Mouse (Mus musculus): ENCODE measurements around the gene Gm42957. TPM values are rescaled to one million over a fixed set of nuclear protein-coding genes. Genes with fewer than 3 reads are reported as not detected.

Gene Gm42957
- polyA plus RNA-seq, 1 experiment from 2014 or later: 0.24 TPM

DNA sequence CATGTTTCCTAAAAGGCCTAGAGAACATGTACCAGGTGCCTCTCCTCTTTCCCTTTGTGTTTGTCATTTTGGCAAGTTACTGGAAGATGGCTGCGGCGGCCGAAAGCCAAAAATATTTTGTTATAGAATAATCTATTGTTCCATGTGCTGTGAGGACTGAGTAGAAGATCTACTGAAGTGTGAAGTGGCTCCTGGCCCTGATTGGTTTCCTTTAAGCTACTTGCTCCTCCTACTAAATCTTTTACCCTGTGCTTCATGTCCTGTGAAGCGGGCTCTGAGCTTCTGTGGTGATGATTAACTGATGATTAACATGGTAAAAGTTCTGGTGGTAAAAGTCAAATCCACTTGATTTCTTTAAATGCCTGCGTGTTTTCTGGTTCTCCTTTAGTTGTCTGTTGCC is 31.6 kb downstream of the Gm42957 start:
- Histone ChIP-seq H3K9ac (ENCODE audit: low read depth, low read length) (no peak overlapping the region), H3K4me1 (ENCODE audit: control insufficient read depth, insufficient read depth, low read length) (peaks cover 14% of the 10 kb centered on the region), H3K4me3 (ENCODE audit: low read depth, low read length) (no peak overlapping the region), H3K4me2 (ENCODE audit: low read length) (no peak overlapping the region), H3K9me3 (replicated peaks; ENCODE audit: control insufficient read depth, low read length, poor library complexity, severe bottlenecking) (no peaks in the 10 kb centered on the region), H3K27me3 (ENCODE audit: control insufficient read depth, insufficient read depth, low read depth, low read length) (peaks cover 12% of the 10 kb centered on the region), H3K27ac (ENCODE audit: low read length) (no peak overlapping the region), H3K36me3 (ENCODE audit: control insufficient read depth, insufficient read depth, low read length) (no peaks in the 10 kb centered on the region)
- ATAC-seq: no peak
- 92% methylated on average over 5 of the region's 5 CpGs for WGBS

DNA sequence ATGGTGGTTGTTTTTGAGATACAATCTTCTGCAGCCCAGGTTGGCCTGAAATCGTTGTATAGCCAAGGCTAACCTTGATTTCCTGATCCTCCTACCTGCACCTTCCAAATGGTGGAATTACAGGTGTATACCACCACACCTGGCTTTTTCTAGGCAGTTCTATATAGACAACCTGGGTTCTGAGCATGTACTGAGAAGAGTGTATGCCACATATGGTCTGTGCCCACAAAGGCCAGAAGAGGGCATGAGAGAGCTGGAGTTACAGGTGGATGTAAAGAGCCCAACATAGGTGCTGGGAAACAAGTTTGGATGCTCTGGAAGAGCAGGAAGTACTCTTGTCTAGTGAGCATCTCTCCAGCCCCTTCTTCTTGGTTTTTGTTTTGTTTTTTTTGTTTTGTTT is 32.0 kb downstream of the Gm42957 start:
- no peak for ATAC-seq
- Histone ChIP-seq H3K27ac (ENCODE audit: low read length) (no peak overlapping the region), H3K4me1 (ENCODE audit: control insufficient read depth, insufficient read depth, low read length) (peaks cover 14% of the 10 kb centered on the region), H3K36me3 (ENCODE audit: control insufficient read depth, insufficient read depth, low read length) (no peaks in the 10 kb centered on the region), H3K4me2 (ENCODE audit: low read length) (no peak overlapping the region), H3K27me3 (ENCODE audit: control insufficient read depth, insufficient read depth, low read depth, low read length) (peaks cover 12% of the 10 kb centered on the region), H3K4me3 (ENCODE audit: low read depth, low read length) (no peak overlapping the region), H3K9ac (ENCODE audit: low read depth, low read length) (no peak overlapping the region), H3K9me3 (replicated peaks; ENCODE audit: control insufficient read depth, low read length, poor library complexity, severe bottlenecking) (no peaks in the 10 kb centered on the region)
- 56% methylated on average over 1 of the region's 1 CpGs for WGBS

DNA sequence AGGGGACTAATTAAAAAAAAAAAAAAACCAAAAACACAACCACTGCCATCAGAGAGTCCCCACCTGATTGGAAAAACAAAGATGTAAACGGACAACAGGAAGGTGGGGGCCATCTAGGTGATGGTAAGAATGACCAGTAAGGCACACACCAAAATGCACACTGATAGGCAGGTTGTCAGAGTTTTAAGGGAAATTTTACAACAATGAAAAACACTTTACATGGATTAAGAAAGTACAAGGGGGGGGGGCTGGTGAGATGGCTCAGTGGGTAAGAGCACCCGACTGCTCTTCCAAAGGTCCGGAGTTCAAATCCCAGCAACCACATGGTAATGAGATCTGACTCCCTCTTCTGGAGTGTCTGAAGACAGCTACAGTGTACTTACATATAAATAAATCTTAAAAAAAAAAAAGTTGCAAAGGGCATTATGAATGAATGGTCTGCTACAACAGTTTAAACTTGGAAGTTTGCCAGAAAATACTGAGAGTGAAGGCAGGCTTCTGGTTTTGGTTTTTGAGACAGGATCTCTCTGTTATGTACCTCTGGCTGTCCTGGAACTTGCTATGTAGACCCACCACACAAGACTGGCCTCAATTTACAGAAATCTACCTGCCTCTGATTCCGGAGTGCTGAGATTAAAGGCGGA is 33.3 kb downstream of the Gm42957 start:
- Histone ChIP-seq H3K9me3 (replicated peaks; ENCODE audit: control insufficient read depth, low read length, poor library complexity, severe bottlenecking) (no peaks in the 10 kb centered on the region), H3K4me1 (ENCODE audit: control insufficient read depth, insufficient read depth, low read length) (peaks cover 7% of the 10 kb centered on the region), H3K4me2 (ENCODE audit: low read length) (no peak overlapping the region), H3K9ac (ENCODE audit: low read depth, low read length) (no peak overlapping the region), H3K36me3 (ENCODE audit: control insufficient read depth, insufficient read depth, low read length) (no peaks in the 10 kb centered on the region), H3K27me3 (ENCODE audit: control insufficient read depth, insufficient read depth, low read depth, low read length) (peaks cover 12% of the 10 kb centered on the region), H3K27ac (ENCODE audit: low read length) (no peak overlapping the region), H3K4me3 (ENCODE audit: low read depth, low read length) (no peak overlapping the region)
- 95% methylated on average over 5 of the region's 5 CpGs for WGBS
- ATAC-seq: no peak

- Histone ChIP-seq H3K9ac (ENCODE audit: low read depth, low read length) (peak within 1 kb of the TSS; percentile 56), H3K4me3 (ENCODE audit: low read depth, low read length) (peak within 1 kb of the TSS; percentile 51), H3K36me3 (ENCODE audit: control insufficient read depth, insufficient read depth, low read length) (no peaks in the 10 kb centered on the region), H3K27ac (ENCODE audit: low read length) (no peak within 1 kb of the TSS), H3K9me3 (replicated peaks; ENCODE audit: control insufficient read depth, low read length, poor library complexity, severe bottlenecking) (no peaks in the 10 kb centered on the region), H3K4me1 (ENCODE audit: control insufficient read depth, insufficient read depth, low read length) (peaks cover 5% of the 10 kb centered on the region; the same call in 1 of the 2 replicates), H3K4me2 (ENCODE audit: low read length) (peak within 1 kb of the TSS; percentile 67), H3K27me3 (ENCODE audit: control insufficient read depth, insufficient read depth, low read depth, low read length) (peaks cover 12% of the 10 kb centered on the region)
- peak; percentile 92 for ATAC-seq
- 5% methylated on average over 34 of the region's 35 CpGs for WGBS
Observed at GRCm38 (mm10) chr3:96669727-96670468, 34.6 kb downstream of the Gm42957 start, which contains the start of gene Ankrd35. Ankrd35 (plus strand) TSS chr3:96670131.

- 94% methylated on average over 5 of the region's 5 CpGs for WGBS
- Histone ChIP-seq H3K4me3 (ENCODE audit: low read depth, low read length) (no peak overlapping the region), H3K27me3 (ENCODE audit: control insufficient read depth, insufficient read depth, low read depth, low read length) (peaks cover 12% of the 10 kb centered on the region), H3K27ac (ENCODE audit: low read length) (no peak overlapping the region), H3K4me2 (ENCODE audit: low read length) (no peak overlapping the region), H3K36me3 (ENCODE audit: control insufficient read depth, insufficient read depth, low read length) (no peaks in the 10 kb centered on the region), H3K9ac (ENCODE audit: low read depth, low read length) (no peak overlapping the region), H3K4me1 (ENCODE audit: control insufficient read depth, insufficient read depth, low read length) (peaks cover 5% of the 10 kb centered on the region; the same call in 1 of the 2 replicates), H3K9me3 (replicated peaks; ENCODE audit: control insufficient read depth, low read length, poor library complexity, severe bottlenecking) (no peaks in the 10 kb centered on the region)
- ATAC-seq: no peak
Observed at GRCm38 (mm10) chr3:96671519-96671918, 36.2 kb downstream of the Gm42957 start.

- H3K9me3 ChIP-seq (replicated peaks; ENCODE audit: control insufficient read depth, low read length, poor library complexity, severe bottlenecking): no peaks in the 10 kb centered on the region
- WGBS: 78% methylated on average over 4 of the region's 4 CpGs
- H3K27ac ChIP-seq (ENCODE audit: low read length): no peak overlapping the region
- H3K4me1 ChIP-seq (ENCODE audit: control insufficient read depth, insufficient read depth, low read length): peaks cover 5% of the 10 kb centered on the region; the same call in 1 of the 2 replicates
- no peak overlapping the region for H3K4me2 ChIP-seq (ENCODE audit: low read length)
- no peaks in the 10 kb centered on the region for H3K36me3 ChIP-seq (ENCODE audit: control insufficient read depth, insufficient read depth, low read length)
- no peak for ATAC-seq
- H3K4me3 ChIP-seq (ENCODE audit: low read depth, low read length): no peak overlapping the region
- peaks cover 12% of the 10 kb centered on the region for H3K27me3 ChIP-seq (ENCODE audit: control insufficient read depth, insufficient read depth, low read depth, low read length)
- no peak overlapping the region for H3K9ac ChIP-seq (ENCODE audit: low read depth, low read length)
Observed at GRCm38 (mm10) chr3:96673514-96673913, 38.2 kb downstream of the Gm42957 start.

GRCm38 (mm10) chr3:96674442-96674841 is 39.2 kb downstream of the Gm42957 start:
- Histone ChIP-seq H3K9me3 (replicated peaks; ENCODE audit: control insufficient read depth, low read length, poor library complexity, severe bottlenecking) (no peaks in the 10 kb centered on the region), H3K27me3 (ENCODE audit: control insufficient read depth, insufficient read depth, low read depth, low read length) (peaks cover 12% of the 10 kb centered on the region), H3K9ac (ENCODE audit: low read depth, low read length) (no peak overlapping the region), H3K4me1 (ENCODE audit: control insufficient read depth, insufficient read depth, low read length) (peaks cover 5% of the 10 kb centered on the region; the same call in 1 of the 2 replicates), H3K4me3 (ENCODE audit: low read depth, low read length) (no peak overlapping the region), H3K36me3 (ENCODE audit: control insufficient read depth, insufficient read depth, low read length) (no peaks in the 10 kb centered on the region), H3K4me2 (ENCODE audit: low read length) (no peak overlapping the region), H3K27ac (ENCODE audit: low read length) (no peak overlapping the region)
- ATAC-seq: no peak
- WGBS: 76% methylated on average over 8 of the region's 8 CpGs

- H3K4me1 ChIP-seq (ENCODE audit: control insufficient read depth, insufficient read depth, low read length): peaks cover 9% of the 10 kb centered on the region; the same call in 1 of the 2 replicates
- no peaks in the 10 kb centered on the region for H3K36me3 ChIP-seq (ENCODE audit: control insufficient read depth, insufficient read depth, low read length)
- H3K4me3 ChIP-seq (ENCODE audit: low read depth, low read length): no peak overlapping the region
- no peak for ATAC-seq
- H3K27ac ChIP-seq (ENCODE audit: low read length): no peak overlapping the region
- 80% methylated on average over 3 of the region's 3 CpGs for WGBS
- H3K27me3 ChIP-seq (ENCODE audit: control insufficient read depth, insufficient read depth, low read depth, low read length): peaks cover 12% of the 10 kb centered on the region
- no peaks in the 10 kb centered on the region for H3K9me3 ChIP-seq (replicated peaks; ENCODE audit: control insufficient read depth, low read length, poor library complexity, severe bottlenecking)
- no peak overlapping the region for H3K4me2 ChIP-seq (ENCODE audit: low read length)
- no peak overlapping the region for H3K9ac ChIP-seq (ENCODE audit: low read depth, low read length)
Observed at GRCm38 (mm10) chr3:96675171-96675570, 39.9 kb downstream of the Gm42957 start.

DNA sequence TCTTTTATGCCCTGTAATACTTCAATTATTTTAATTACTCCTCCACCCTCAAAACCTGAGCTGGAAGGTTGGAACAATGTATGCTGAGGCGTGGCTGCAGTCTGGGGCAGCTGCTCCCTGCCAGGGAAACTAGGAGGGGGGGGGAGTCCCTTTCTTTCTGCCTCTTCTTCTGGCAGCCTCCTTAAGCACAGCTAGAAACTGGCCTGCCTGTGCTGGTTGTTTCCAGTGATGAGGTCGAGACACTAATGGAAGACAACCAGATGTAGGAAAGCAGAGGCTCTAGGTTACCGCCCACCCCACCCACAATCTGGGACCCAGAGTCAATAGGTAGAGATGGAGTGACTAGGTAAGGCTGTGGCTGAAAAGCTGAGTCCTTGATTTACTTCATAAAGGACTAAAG is 40.4 kb downstream of the Gm42957 start:
- Histone ChIP-seq H3K27ac (ENCODE audit: low read length) (no peak overlapping the region), H3K4me3 (ENCODE audit: low read depth, low read length) (no peak overlapping the region), H3K36me3 (ENCODE audit: control insufficient read depth, insufficient read depth, low read length) (no peaks in the 10 kb centered on the region), H3K4me1 (ENCODE audit: control insufficient read depth, insufficient read depth, low read length) (peaks cover 6% of the 10 kb centered on the region; the same call in 1 of the 2 replicates), H3K9ac (ENCODE audit: low read depth, low read length) (no peak overlapping the region), H3K27me3 (ENCODE audit: control insufficient read depth, insufficient read depth, low read depth, low read length) (peaks cover 10% of the 10 kb centered on the region), H3K4me2 (ENCODE audit: low read length) (no peak overlapping the region), H3K9me3 (replicated peaks; ENCODE audit: control insufficient read depth, low read length, poor library complexity, severe bottlenecking) (no peaks in the 10 kb centered on the region)
- WGBS: 30% methylated on average over 3 of the region's 3 CpGs
- ATAC-seq: no peak
